Mouse (Mus musculus) common myeloid progenitor, adult 5-6 weeks (primary cell): ENCODE results near the gene Gm20403. TPM values are rescaled to one million over a fixed set of nuclear protein-coding genes. Genes with fewer than 3 reads are reported as not detected.
"Not testable (repeated sequence)": the region's sequence is repeated elsewhere in the genome, so short reads cannot be mapped to it uniquely, and the experiment has no call there.

ENCODE experiments used
- ATAC-seq: replicated peaks from 2 replicates; pipeline ENCODE4 v1.8.0; 2016; ENCODE audit warnings: low read depth, mild to moderate bottlenecking, moderate TSS enrichment, inconsistent platforms; ENCODE audit not compliant: poor library complexity, severe bottlenecking
- total RNA-seq: library from RNA; stranded (forward); fragments of 200-1000, 187-1606 nt; gene quantifications from 2 replicates; pipeline ENCODE4 v1.2.3, GENCODE M21; 2017

Gene Gm20403
- total RNA-seq, 1 experiment from 2014 or later = not detected

- not testable (repeated sequence) for ATAC-seq
Observed at GRCm38 (mm10) chr12:54937581-54938343, 48.6 kb downstream of the Gm20403 start.

Other genes starting within 250 kb of the Gm20403 start
- gene Snx6, start 190.8 kb downstream of the Gm20403 start, total RNA-seq = 74.9 and 106 TPM in 2 replicates
- gene Cfl2, start 123.7 kb downstream of the Gm20403 start, total RNA-seq = 18.6 and 39.9 TPM in 2 replicates
- gene Baz1a, start 27.8 kb upstream of the Gm20403 start, total RNA-seq = 98.0 and 152 TPM in 2 replicates
- gene 2700097O09Rik, start 93.6 kb upstream of the Gm20403 start, total RNA-seq = 10.0 and 10.2 TPM in 2 replicates
- 153 and 172 TPM in 2 replicates for gene Srp54a, start 93.7 kb upstream of the Gm20403 start, total RNA-seq
- 11.4 and 18.5 TPM in 2 replicates for gene Fam177a, start 137.9 kb upstream of the Gm20403 start, total RNA-seq
- 58.1 and 71.5 TPM in 2 replicates for gene Srp54b, start 168.6 kb upstream of the Gm20403 start, total RNA-seq
- gene 1700047I17Rik2, start 213.1 kb upstream of the Gm20403 start, total RNA-seq = not detected in 2 replicates
- 94.8 and 98.0 TPM in 2 replicates for gene Srp54c, start 243.6 kb upstream of the Gm20403 start, total RNA-seq